Mouse (Mus musculus): ENCODE measurements around the gene Acrbp. TPM values are rescaled to one million over a fixed set of nuclear protein-coding genes. Genes with fewer than 3 reads are reported as not detected.
"Not testable (repeated sequence)": the region's sequence is repeated elsewhere in the genome, so short reads cannot be mapped to it uniquely, and the experiment has no call there.

Gene Acrbp
- polyA plus RNA-seq (2016; fragmentation: Nextera tagmentation; extraction: Ambion mirVana): 17.6 and 21.0 TPM in 2 replicates

- Histone ChIP-seq H3K27me3 (no peaks in the 10 kb centered on the region), H3K4me2 (replicated peaks) (no peak within 1 kb of the TSS), H3K9ac (no peak within 1 kb of the TSS), H3K27ac (no peak within 1 kb of the TSS), H3K4me3 (no peak within 1 kb of the TSS), H3K36me3 (peaks cover 86% of the 10 kb centered on the region), H3K4me1 (no peaks in the 10 kb centered on the region), H3K9me3 (no peaks in the 10 kb centered on the region)
- ATAC-seq (ENCODE audit: insufficient number of reproducible peaks, insufficient read depth, low FRiP score, low TSS enrichment): no peak
- 33% methylated on average over 20 of the region's 20 CpGs for WGBS
These were observed at the start of gene Acrbp for GRCm38 (mm10) chr6:125049678-125050077. TSS of gene Acrbp (plus strand) at chr6:125049689.

DNA sequence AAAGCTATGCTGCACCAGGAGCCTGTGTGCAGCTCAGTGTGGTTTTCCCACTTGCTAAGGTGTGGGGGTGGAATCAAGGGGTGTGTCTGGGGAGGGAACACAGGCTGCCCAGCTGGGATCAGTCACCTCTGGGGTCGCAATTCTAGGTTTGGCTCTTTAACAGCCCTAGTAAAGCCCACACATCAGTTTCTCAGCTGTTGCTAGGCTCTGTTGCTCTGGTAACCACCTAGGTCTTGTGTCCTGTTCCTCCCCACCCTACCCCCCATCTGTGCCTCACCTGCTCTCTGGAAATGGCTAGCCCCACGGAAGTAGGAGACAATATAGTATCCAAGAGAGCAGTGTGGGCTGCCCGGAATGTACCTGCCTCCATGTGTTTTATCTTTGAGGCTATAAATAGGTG lies 45.8 kb upstream of the Acrbp start:
- H3K9ac ChIP-seq: no peak overlapping the region
- H3K4me3 ChIP-seq: no peak overlapping the region
- H3K27ac ChIP-seq: no peak overlapping the region
- no peaks in the 10 kb centered on the region for H3K9me3 ChIP-seq
- H3K27me3 ChIP-seq: peaks cover 52% of the 10 kb centered on the region
- no peak overlapping the region for H3K4me2 ChIP-seq (replicated peaks)
- no peaks in the 10 kb centered on the region for H3K36me3 ChIP-seq
- WGBS: 62% methylated on average over 3 of the region's 3 CpGs
- ATAC-seq (ENCODE audit: insufficient number of reproducible peaks, insufficient read depth, low FRiP score, low TSS enrichment): no peak
- H3K4me1 ChIP-seq: peaks cover 6% of the 10 kb centered on the region; the same call in 1 of the 2 replicates

- Histone ChIP-seq H3K27me3 (peaks cover 38% of the 10 kb centered on the region), H3K27ac (no peak overlapping the region), H3K4me1 (0 out of 2 replicates have a peak, but pooled peaks cover 3% of the 10 kb centered on the region)
These were observed 44.4 kb upstream of the Acrbp start for GRCm38 (mm10) chr6:125005086-125005485.

DNA sequence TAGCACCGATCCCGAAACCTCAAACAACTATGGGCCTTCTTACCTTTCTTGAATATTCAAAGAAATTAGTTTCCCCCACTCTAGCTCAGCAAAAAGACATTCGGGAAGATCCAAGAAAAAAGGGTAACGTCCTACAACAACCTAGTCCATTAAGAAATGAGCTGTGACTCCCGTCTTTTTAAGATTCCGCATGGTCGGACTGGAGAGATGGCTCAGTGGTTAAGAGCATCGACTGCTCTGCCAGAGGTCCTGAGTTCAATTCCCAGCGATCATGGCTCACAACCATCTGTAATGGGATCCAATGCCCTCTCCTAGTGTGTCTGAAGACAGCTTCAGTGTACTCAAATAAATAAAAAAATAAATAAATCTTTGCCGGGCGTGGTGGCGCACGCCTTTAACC lies 41.4 kb upstream of the Acrbp start:
- Histone ChIP-seq H3K4me1 (peaks cover 11% of the 10 kb centered on the region; the same call in 1 of the 2 replicates), H3K36me3 (peaks cover 9% of the 10 kb centered on the region), H3K27ac (peak overlapping the region; percentile 99; the same call in 1 of the 2 replicates), H3K27me3 (peaks cover 11% of the 10 kb centered on the region), H3K4me3 (peak overlapping the region; percentile 90), H3K9me3 (no peaks in the 10 kb centered on the region), H3K9ac (peak overlapping the region; percentile 94), H3K4me2 (replicated peaks) (peak overlapping the region; percentile 88)
- ATAC-seq (ENCODE audit: insufficient number of reproducible peaks, insufficient read depth, low FRiP score, low TSS enrichment): no peak
- WGBS: 39% methylated on average over 13 of the region's 13 CpGs

More at GRCm38 (mm10) chr6:125005086-125005485, 44.4 kb upstream of the Acrbp start:
- no peak overlapping the region for H3K4me3 ChIP-seq
- 45% methylated on average over 3 of the region's 3 CpGs for WGBS
- no peak for ATAC-seq (ENCODE audit: insufficient number of reproducible peaks, insufficient read depth, low FRiP score, low TSS enrichment)
- H3K9ac ChIP-seq: no peak overlapping the region
- H3K9me3 ChIP-seq: no peaks in the 10 kb centered on the region
- no peak overlapping the region for H3K4me2 ChIP-seq (replicated peaks)
- H3K36me3 ChIP-seq: no peaks in the 10 kb centered on the region

DNA sequence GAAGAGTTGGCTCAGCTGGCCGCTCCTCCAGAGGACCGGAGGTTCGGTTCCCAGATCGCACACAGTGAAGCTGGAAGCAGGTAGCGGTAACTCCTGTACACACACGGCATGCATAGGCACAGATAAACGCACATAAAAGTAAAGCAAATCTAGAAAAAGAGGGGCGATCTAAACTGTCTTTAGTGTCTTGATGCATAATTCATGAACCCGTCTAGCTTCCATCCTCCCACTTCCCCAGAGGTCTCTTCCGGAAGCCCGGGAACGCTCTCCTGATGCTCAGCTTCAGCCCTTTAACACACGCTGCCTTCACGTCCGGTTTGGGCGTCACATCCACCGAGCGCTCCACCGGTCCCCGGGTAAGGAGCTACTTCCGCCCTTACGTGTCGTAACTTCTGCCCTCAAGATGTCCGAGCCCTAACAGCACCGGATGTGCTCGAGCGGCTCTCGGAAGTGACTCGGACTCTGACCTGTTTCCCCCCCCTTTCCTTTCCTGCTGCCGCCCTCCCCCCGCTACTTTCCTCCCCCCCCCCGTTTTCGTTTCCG lies 40.8 kb upstream of the Acrbp start:
- H3K9me3 ChIP-seq: no peaks in the 10 kb centered on the region
- peak overlapping the region; percentile 99 for H3K27ac ChIP-seq
- 2% methylated on average over 34 of the region's 34 CpGs for WGBS
- ATAC-seq (ENCODE audit: insufficient number of reproducible peaks, insufficient read depth, low FRiP score, low TSS enrichment): peak; percentile 98
- peaks cover 12% of the 10 kb centered on the region for H3K36me3 ChIP-seq
- peak overlapping the region; percentile 94 for H3K9ac ChIP-seq
- peak overlapping the region; percentile 88 for H3K4me2 ChIP-seq (replicated peaks)
- H3K27me3 ChIP-seq: peaks cover 7% of the 10 kb centered on the region; the same call in 1 of the 2 replicates
- peaks cover 10% of the 10 kb centered on the region; the same call in 1 of the 2 replicates for H3K4me1 ChIP-seq
- peak overlapping the region; percentile 90 for H3K4me3 ChIP-seq

DNA sequence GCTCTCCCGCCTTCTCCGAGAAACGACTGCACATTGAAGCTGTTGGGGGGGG lies 40.5 kb upstream of the Acrbp start, which contains the start of gene Zfp384:
Gene Zfp384 (plus strand): TSS at position 17 of the 52 bp plus-strand sequence.
- Histone ChIP-seq H3K36me3 (peaks cover 15% of the 10 kb centered on the region), H3K9me3 (no peaks in the 10 kb centered on the region), H3K4me2 (replicated peaks) (peak within 1 kb of the TSS; percentile 88), H3K9ac (peak within 1 kb of the TSS; percentile 94), H3K27ac (peak within 1 kb of the TSS; percentile 99), H3K4me1 (peaks cover 8% of the 10 kb centered on the region; the same call in 1 of the 2 replicates), H3K27me3 (peaks cover 4% of the 10 kb centered on the region; the same call in 1 of the 2 replicates), H3K4me3 (peak within 1 kb of the TSS; percentile 90)
- 0% methylated on average over 3 of the region's 3 CpGs for WGBS
- ATAC-seq (ENCODE audit: insufficient number of reproducible peaks, insufficient read depth, low FRiP score, low TSS enrichment): no peak

DNA sequence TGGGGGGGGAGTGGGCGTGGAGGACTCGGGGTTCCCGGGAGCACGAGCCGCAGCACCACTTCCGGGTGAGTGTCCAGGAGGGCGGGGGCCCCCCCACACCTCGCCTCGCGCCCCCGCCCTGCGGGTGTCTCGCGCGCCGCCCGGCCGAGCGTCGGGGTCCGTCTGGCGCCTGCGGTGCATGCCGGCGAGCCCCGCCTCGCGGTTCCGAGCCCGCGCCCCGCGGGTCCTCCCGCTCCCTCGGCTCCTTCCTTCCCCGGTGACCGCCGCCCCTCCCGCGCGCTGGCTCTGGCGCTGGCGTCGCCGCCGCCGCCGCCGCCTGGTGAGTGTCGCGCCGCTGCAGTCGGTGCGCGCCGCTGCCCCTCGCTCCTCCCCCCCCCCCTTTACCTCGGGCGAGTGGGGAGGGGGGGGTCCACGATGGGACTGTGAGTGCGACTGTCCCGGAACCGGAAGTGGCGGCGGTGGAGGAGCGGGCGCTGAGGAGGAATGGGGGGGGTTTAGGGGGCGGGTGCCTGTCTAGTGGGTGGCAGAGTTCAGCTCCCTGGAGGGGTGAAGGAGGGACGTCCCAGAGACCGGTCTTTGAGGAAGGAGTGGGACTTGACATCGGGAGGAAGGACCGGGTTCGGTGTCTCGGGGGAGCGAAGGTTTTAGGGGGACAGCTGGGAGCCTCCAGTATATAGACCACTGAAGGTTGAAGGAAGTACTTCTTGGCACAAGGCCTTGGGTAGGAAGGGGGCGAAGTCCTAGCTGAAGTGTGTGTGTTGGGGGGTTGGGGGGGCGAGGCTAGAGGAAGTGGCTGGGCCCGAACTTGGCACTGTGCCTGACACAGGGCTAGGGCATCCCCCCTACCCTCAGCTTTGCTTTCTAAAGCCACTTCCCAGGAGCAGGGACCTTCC lies 40.1 kb upstream of the Acrbp start:
- peaks cover 8% of the 10 kb centered on the region; the same call in 1 of the 2 replicates for H3K4me1 ChIP-seq
- peak; percentile 70 for ATAC-seq (ENCODE audit: insufficient number of reproducible peaks, insufficient read depth, low FRiP score, low TSS enrichment)
- H3K27me3 ChIP-seq: no peaks in the 10 kb centered on the region
- peak overlapping the region; percentile 88 for H3K4me2 ChIP-seq (replicated peaks)
- H3K9me3 ChIP-seq: no peaks in the 10 kb centered on the region
- H3K36me3 ChIP-seq: peaks cover 19% of the 10 kb centered on the region
- WGBS: under 1% methylated on average over 48 of the region's 78 CpGs
- peak overlapping the region; percentile 99 for H3K27ac ChIP-seq
- H3K9ac ChIP-seq: peak overlapping the region; percentile 94
- H3K4me3 ChIP-seq: peak overlapping the region; percentile 90

- H3K4me2 ChIP-seq (replicated peaks): no peak overlapping the region
- peaks cover 76% of the 10 kb centered on the region for H3K36me3 ChIP-seq
- H3K9me3 ChIP-seq: no peaks in the 10 kb centered on the region
- no peaks in the 10 kb centered on the region for H3K4me1 ChIP-seq
- no peak for ATAC-seq (ENCODE audit: insufficient number of reproducible peaks, insufficient read depth, low FRiP score, low TSS enrichment)
- no peaks in the 10 kb centered on the region for H3K27me3 ChIP-seq
- no peak overlapping the region for H3K27ac ChIP-seq
- H3K9ac ChIP-seq: no peak overlapping the region
- 90% methylated on average over 3 of the region's 3 CpGs for WGBS
- no peak overlapping the region for H3K4me3 ChIP-seq
These were observed 31.8 kb upstream of the Acrbp start for GRCm38 (mm10) chr6:125017682-125018081.

DNA sequence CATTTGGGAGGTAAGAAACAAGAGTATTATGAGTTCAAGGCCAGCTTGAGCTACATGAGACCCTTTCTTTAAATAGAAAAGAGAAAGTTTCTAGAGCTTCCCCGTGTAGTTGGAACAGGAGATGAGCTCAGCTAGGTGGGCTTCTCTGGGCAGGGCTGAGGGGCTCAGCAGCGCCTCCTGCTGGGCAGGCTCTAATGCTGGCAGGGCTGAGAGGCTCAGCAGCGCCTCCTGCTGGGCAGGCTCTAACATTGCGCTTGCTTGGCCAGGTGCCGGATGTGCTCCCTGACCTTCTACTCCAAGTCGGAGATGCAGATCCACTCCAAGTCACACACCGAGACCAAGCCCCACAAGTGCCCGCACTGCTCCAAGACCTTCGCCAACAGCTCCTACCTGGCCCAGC lies 19.0 kb upstream of the Acrbp start:
- H3K4me3 ChIP-seq; H3K4me1 ChIP-seq; H3K27me3 ChIP-seq; H3K4me2 ChIP-seq (replicated peaks); H3K9ac ChIP-seq; H3K9me3 ChIP-seq; H3K27ac ChIP-seq: not testable (repeated sequence)
- WGBS: 35% methylated on average over 7 of the region's 9 CpGs
- H3K36me3 ChIP-seq: peaks cover 69% of the 10 kb centered on the region
- 0 out of 2 replicates have a peak, but pooled peaks have one; percentile 10 for ATAC-seq (ENCODE audit: insufficient number of reproducible peaks, insufficient read depth, low FRiP score, low TSS enrichment)

- Histone ChIP-seq H3K36me3 (peaks cover 73% of the 10 kb centered on the region), H3K27me3 (no peaks in the 10 kb centered on the region), H3K4me1 (no peaks in the 10 kb centered on the region), H3K4me2 (replicated peaks) (no peak overlapping the region), H3K27ac (no peak overlapping the region), H3K9me3 (no peaks in the 10 kb centered on the region), H3K4me3 (no peak overlapping the region), H3K9ac (no peak overlapping the region)
- 91% methylated on average over 16 of the region's 16 CpGs for WGBS
- no peak for ATAC-seq (ENCODE audit: insufficient number of reproducible peaks, insufficient read depth, low FRiP score, low TSS enrichment)
These were observed 17.9 kb upstream of the Acrbp start for GRCm38 (mm10) chr6:125031604-125032003.

- WGBS: 93% methylated on average over 4 of the region's 4 CpGs
- Histone ChIP-seq H3K9ac (no peak overlapping the region; the same call in 1 of the 2 replicates), H3K4me2 (replicated peaks) (peak overlapping the region; percentile 49), H3K27ac (peak overlapping the region; percentile 76), H3K4me1 (0 out of 2 replicates have a peak, but pooled peaks cover 2% of the 10 kb centered on the region), H3K36me3 (peaks cover 36% of the 10 kb centered on the region), H3K4me3 (peak overlapping the region; percentile 63; the same call in 1 of the 2 replicates), H3K27me3 (no peaks in the 10 kb centered on the region), H3K9me3 (no peaks in the 10 kb centered on the region)
- ATAC-seq (ENCODE audit: insufficient number of reproducible peaks, insufficient read depth, low FRiP score, low TSS enrichment): no peak
These were observed 10.8 kb upstream of the Acrbp start for GRCm38 (mm10) chr6:125038666-125039065.

GRCm38 (mm10) chr6:125039131-125039530 lies 10.4 kb upstream of the Acrbp start:
- ATAC-seq (ENCODE audit: insufficient number of reproducible peaks, insufficient read depth, low FRiP score, low TSS enrichment): 0 out of 2 replicates have a peak, but pooled peaks have one; percentile 7
- H3K9me3 ChIP-seq: no peaks in the 10 kb centered on the region
- 0 out of 2 replicates have a peak, but pooled peaks cover 2% of the 10 kb centered on the region for H3K4me1 ChIP-seq
- H3K27ac ChIP-seq: peak overlapping the region; percentile 76
- no peaks in the 10 kb centered on the region for H3K27me3 ChIP-seq
- peak overlapping the region; percentile 49 for H3K4me2 ChIP-seq (replicated peaks)
- peak overlapping the region; percentile 63 for H3K4me3 ChIP-seq
- peaks cover 36% of the 10 kb centered on the region for H3K36me3 ChIP-seq
- 7% methylated on average over 8 of the region's 8 CpGs for WGBS
- no peak overlapping the region; the same call in 1 of the 2 replicates for H3K9ac ChIP-seq

Measured in embryonic facial prominence, embryonic 12.5 days (tissue).